Mouse (Mus musculus) WW6 (cell line): ENCODE results near the gene Zc3h13.

Experiments used
- DNase-seq: peaks from one replicate; pipeline ENCODE4 v3.0.0-alpha.2; 2013; ENCODE audit warnings: low read depth, low spot score

Gene Zc3h13

GRCm38 (mm10) chr14:75284193-75284915 lies at the start of gene Zc3h13:
Zc3h13 (plus strand) TSS chr14:75284373.
- DNase-seq = peak; percentile 84

- no peak for DNase-seq
Observed at GRCm38 (mm10) chr14:75235552-75235951, 48.6 kb upstream of the Zc3h13 start.

GRCm38 (mm10) chr14:75235955-75236635 lies 48.1 kb upstream of the Zc3h13 start:
- DNase-seq = no peak

GRCm38 (mm10) chr14:75236636-75237003 lies 47.6 kb upstream of the Zc3h13 start:
- DNase-seq = no peak

- no peak for DNase-seq
Observed at GRCm38 (mm10) chr14:75237096-75237495, 47.1 kb upstream of the Zc3h13 start.

GRCm38 (mm10) chr14:75238054-75238692 lies 46.0 kb upstream of the Zc3h13 start:
- no peak for DNase-seq

- DNase-seq = no peak
Observed at GRCm38 (mm10) chr14:75242087-75242486, 42.1 kb upstream of the Zc3h13 start, which contains the start of gene Cpb2. Cpb2 (plus strand) TSS chr14:75242287.

GRCm38 (mm10) chr14:75246024-75247000 lies 37.9 kb upstream of the Zc3h13 start:
- DNase-seq = no peak

- DNase-seq = no peak
Observed at GRCm38 (mm10) chr14:75250432-75250831, 33.7 kb upstream of the Zc3h13 start.

- DNase-seq = no peak
Observed at GRCm38 (mm10) chr14:75256521-75256920, 27.7 kb upstream of the Zc3h13 start.

- DNase-seq = no peak
Observed at GRCm38 (mm10) chr14:75269531-75269930, 14.6 kb upstream of the Zc3h13 start.

GRCm38 (mm10) chr14:75279716-75280115 lies 4.5 kb upstream of the Zc3h13 start:
- no peak for DNase-seq

- DNase-seq = no peak
Observed at GRCm38 (mm10) chr14:75280406-75280805, 3.8 kb upstream of the Zc3h13 start.

- DNase-seq = no peak
Observed at GRCm38 (mm10) chr14:75283609-75284192, 472 bp upstream of the Zc3h13 start.

- DNase-seq = no peak
Observed at GRCm38 (mm10) chr14:75301081-75301480, 16.9 kb downstream of the Zc3h13 start.

- no peak for DNase-seq
Observed at GRCm38 (mm10) chr14:75303807-75304206, 19.6 kb downstream of the Zc3h13 start.

GRCm38 (mm10) chr14:75307855-75308254 lies 23.7 kb downstream of the Zc3h13 start:
- DNase-seq = no peak

GRCm38 (mm10) chr14:75309336-75309992 lies 25.3 kb downstream of the Zc3h13 start:
- DNase-seq = no peak

- no peak for DNase-seq
Observed at GRCm38 (mm10) chr14:75314484-75314883, 30.3 kb downstream of the Zc3h13 start.

- DNase-seq = no peak
Observed at GRCm38 (mm10) chr14:75318736-75319135, 34.6 kb downstream of the Zc3h13 start.

- DNase-seq = no peak
Observed at GRCm38 (mm10) chr14:75320269-75320668, 36.1 kb downstream of the Zc3h13 start.
